In genomic region chr12:108455004-108455403, GRCm38 (mm10) we compare ENCODE assay signal across 16 mouse cellular contexts.
A peak's percentile ranks its signal among the peaks of the same experiment; 100 is the strongest.
DNase-seq lines count a peak whose midpoint lies in the region; ATAC-seq lines count a peak whose summit lies in the region.
"Had no signal": no experiment of that assay in that cellular context is flagged by ENCODE, and none has a peak within 500 bp of the region (broad histone marks: within the 10 kb centered on the region; RNA-seq: fewer than 3 reads in every experiment).

No protein-coding gene starts in this region.

- no peaks in the 10 kb centered on the region for H3K9me3 ChIP-seq in heart, embryonic 10.5 days
- H3K9me3 ChIP-seq: intestine, embryonic 15.5 days; limb, embryonic 10.5 days; midbrain, embryonic 12.5 days; neural tube, embryonic 13.5 days had no signal

- peaks cover 11% of the 10 kb centered on the region for H3K36me3 ChIP-seq in heart, embryonic 10.5 days
- H3K36me3 ChIP-seq: intestine, embryonic 15.5 days had no signal

- H3K27ac ChIP-seq in heart, embryonic 10.5 days = no peak overlapping the region
- H3K27ac ChIP-seq: intestine, embryonic 15.5 days; limb, embryonic 10.5 days; midbrain, embryonic 12.5 days; neural tube, embryonic 13.5 days; stomach, postnatal 0 days had no signal

- 80% methylated on average over 4 of the region's 4 CpGs for WGBS in heart, embryonic 10.5 days

- peak; percentile 43 to 50 for DNase-seq in heart, adult 18-20 months
- DNase-seq in heart, embryonic 10.5 days (ENCODE audit: low spot score) = no peak
- DNase-seq in lung, postnatal 25 days (ENCODE audit: low spot score) = peak; percentile 16
- no peak for DNase-seq in lung, postnatal 14 days
- DNase-seq in cerebellum, adult 18-20 months = peak; percentile 76 to 84
- peak; percentile 36 for DNase-seq in heart, postnatal 4 days
- no peak for DNase-seq in adrenal gland, postnatal 10 days
- DNase-seq: kidney, postnatal 14 days; lung, embryonic 14.5 days had no signal

- peaks cover 22% of the 10 kb centered on the region for H3K4me1 ChIP-seq in heart, embryonic 10.5 days

- no peak overlapping the region for H3K4me3 ChIP-seq in heart, embryonic 10.5 days
- H3K4me3 ChIP-seq: intestine, embryonic 15.5 days; limb, embryonic 10.5 days; midbrain, embryonic 12.5 days; neural tube, embryonic 13.5 days had no signal

- no peak for ATAC-seq in inflammation-experienced regulatory T-cells, adult 6 months
- ATAC-seq: intestine, embryonic 15.5 days; Patski had no signal

- H3K27me3 ChIP-seq in heart, embryonic 10.5 days (ENCODE audit: insufficient read depth, poor library complexity, severe bottlenecking) = no peaks in the 10 kb centered on the region
- H3K27me3 ChIP-seq: intestine, embryonic 15.5 days; midbrain, embryonic 12.5 days; neural tube, embryonic 13.5 days; Patski had no signal

Comparison
In these comparisons a context has a peak if more than half of its experiments do, and no peak if none do; other contexts are left out.
1. DNase-seq: peak in heart, adult 18-20 months (2 of 2), lung, postnatal 25 days (single experiment), cerebellum, adult 18-20 months (2 of 2) and heart, postnatal 4 days (single experiment); none in heart, embryonic 10.5 days (single experiment), lung, postnatal 14 days (single experiment) and adrenal gland, postnatal 10 days (single experiment).